Mouse (Mus musculus): ENCODE measurements around the gene Epb41l1. TPM values are rescaled to one million over a fixed set of nuclear protein-coding genes. Genes with fewer than 3 reads are reported as not detected.
A peak's percentile ranks its signal among the peaks of the same experiment; 100 is the strongest.

Epb41l1 gene
- polyA plus RNA-seq, 1 experiment from 2014 or later = 3.3 TPM

GRCm38 (mm10) chr2:156522994-156523393 lies 102.3 kb downstream of the Epb41l1 start:
- no peak overlapping the region for H3K27ac ChIP-seq
- peaks cover 3% of the 10 kb centered on the region; the same call in 1 of the 2 replicates for H3K36me3 ChIP-seq
- 88% methylated on average over 11 of the region's 11 CpGs for WGBS
- no peaks in the 10 kb centered on the region for H3K9me3 ChIP-seq
- ATAC-seq (ENCODE audit: insufficient read depth, low FRiP score, low read depth) = no peak
- H3K9ac ChIP-seq = no peak overlapping the region
- no peaks in the 10 kb centered on the region for H3K27me3 ChIP-seq (replicated peaks)
- no peak overlapping the region for H3K4me3 ChIP-seq (replicated peaks)
- no peak overlapping the region for H3K4me2 ChIP-seq
- no peaks in the 10 kb centered on the region for H3K4me1 ChIP-seq

GRCm38 (mm10) chr2:156524078-156524477 lies 103.4 kb downstream of the Epb41l1 start:
- Histone ChIP-seq H3K4me3 (replicated peaks) (no peak overlapping the region), H3K4me1 (no peaks in the 10 kb centered on the region), H3K36me3 (peaks cover 3% of the 10 kb centered on the region; the same call in 1 of the 2 replicates), H3K27me3 (replicated peaks) (no peaks in the 10 kb centered on the region), H3K9me3 (no peaks in the 10 kb centered on the region), H3K9ac (no peak overlapping the region), H3K27ac (no peak overlapping the region), H3K4me2 (no peak overlapping the region)
- 53% methylated on average over 3 of the region's 3 CpGs for WGBS
- ATAC-seq (ENCODE audit: insufficient read depth, low FRiP score, low read depth) = no peak

DNA sequence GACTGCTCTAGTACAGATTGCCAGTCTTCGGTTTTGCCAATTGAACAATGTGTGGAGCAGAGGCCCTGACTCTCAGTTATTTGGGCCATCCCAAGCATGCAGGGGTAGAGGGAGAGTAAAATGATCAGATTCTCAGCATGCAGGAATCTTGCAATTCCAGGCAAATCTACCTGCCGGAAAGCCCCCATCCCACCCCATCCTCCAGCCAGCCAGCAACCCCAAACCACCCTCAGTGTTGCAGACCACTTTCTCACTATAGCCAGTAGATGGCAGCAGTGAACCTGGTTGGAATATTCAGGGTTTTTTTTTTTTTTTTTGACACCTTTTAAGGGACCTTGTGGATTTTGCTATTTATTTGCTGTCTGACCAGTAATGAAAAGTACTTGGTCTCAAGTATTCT lies 109.0 kb downstream of the Epb41l1 start:
- no peak for ATAC-seq (ENCODE audit: insufficient read depth, low FRiP score, low read depth)

DNA sequence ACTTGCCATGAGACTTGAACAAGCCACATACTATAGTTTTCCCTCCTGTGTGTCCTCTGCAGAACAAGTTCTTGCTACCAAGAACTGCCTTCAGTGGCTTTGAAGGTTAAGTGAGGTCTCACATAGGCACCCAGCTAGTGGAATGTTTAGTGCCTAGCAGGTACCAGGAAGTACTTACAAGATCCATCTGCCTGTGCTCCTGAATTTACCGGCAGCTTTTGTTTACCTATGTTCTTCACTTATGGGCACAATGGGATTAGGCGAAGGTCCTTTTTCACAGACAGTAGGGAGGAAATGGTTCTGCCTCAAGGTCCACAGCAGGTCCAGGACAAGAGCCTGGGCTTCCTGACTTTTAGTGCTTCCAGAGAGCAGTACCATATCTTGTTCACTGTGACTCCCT lies 112.5 kb downstream of the Epb41l1 start:
- Histone ChIP-seq H3K9ac (no peak overlapping the region), H3K4me2 (no peak overlapping the region), H3K27ac (no peak overlapping the region), H3K4me1 (no peaks in the 10 kb centered on the region), H3K36me3 (no peaks in the 10 kb centered on the region; the same call in 1 of the 2 replicates), H3K9me3 (no peaks in the 10 kb centered on the region), H3K4me3 (replicated peaks) (no peak overlapping the region), H3K27me3 (replicated peaks) (no peaks in the 10 kb centered on the region)
- 58% methylated on average over 2 of the region's 2 CpGs for WGBS
- ATAC-seq (ENCODE audit: insufficient read depth, low FRiP score, low read depth) = no peak

More for the DNA sequence above, 109.0 kb downstream of the Epb41l1 start:
- Histone ChIP-seq H3K9ac (no peak overlapping the region), H3K4me1 (no peaks in the 10 kb centered on the region), H3K27me3 (replicated peaks) (no peaks in the 10 kb centered on the region), H3K27ac (no peak overlapping the region), H3K36me3 (no peaks in the 10 kb centered on the region; the same call in 1 of the 2 replicates), H3K9me3 (no peaks in the 10 kb centered on the region), H3K4me3 (replicated peaks) (no peak overlapping the region), H3K4me2 (no peak overlapping the region)
- 49% methylated on average over 2 of the region's 2 CpGs for whole genome bisulfite sequencing

DNA sequence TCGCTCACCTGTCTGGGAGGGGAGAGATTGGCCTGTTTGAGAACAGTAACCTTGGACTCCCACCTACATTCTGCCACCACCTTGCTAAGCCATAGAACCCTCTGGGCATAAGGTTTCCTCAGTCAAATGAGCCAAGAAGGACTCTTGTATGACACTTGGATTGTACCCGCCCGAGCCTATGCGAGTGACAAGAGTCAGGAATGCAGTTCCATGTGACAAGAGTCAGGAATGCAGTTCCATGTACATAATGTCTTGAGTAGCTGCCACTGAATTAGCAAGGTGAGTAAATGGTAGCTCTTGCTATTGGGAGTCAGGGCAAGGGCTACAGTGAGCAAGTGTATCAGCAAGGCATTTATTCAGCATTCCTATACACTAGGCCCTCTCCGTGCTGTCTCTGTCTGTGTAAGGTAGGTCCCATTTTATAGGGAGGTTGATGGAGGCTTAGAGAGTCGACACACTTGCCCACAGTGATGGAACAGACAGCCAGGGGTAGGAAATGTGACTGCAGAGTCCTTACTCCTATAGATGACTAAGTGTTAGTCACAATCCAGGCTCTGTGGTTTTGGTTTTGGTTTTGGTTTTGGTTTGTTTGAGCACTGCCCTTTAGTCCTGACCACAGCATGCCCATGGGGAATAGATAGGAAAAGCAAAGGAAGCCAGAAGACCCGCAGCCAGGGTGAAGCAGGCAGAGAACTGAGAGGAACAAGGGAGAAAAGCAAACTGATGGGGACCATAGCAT lies 118.3 kb downstream of the Epb41l1 start:
- no peak overlapping the region for H3K9ac ChIP-seq
- ATAC-seq (ENCODE audit: insufficient read depth, low FRiP score, low read depth) = no peak
- H3K27ac ChIP-seq = no peak overlapping the region
- no peaks in the 10 kb centered on the region for H3K4me1 ChIP-seq
- H3K27me3 ChIP-seq (replicated peaks) = no peaks in the 10 kb centered on the region
- no peak overlapping the region for H3K4me2 ChIP-seq
- H3K36me3 ChIP-seq = peaks cover 4% of the 10 kb centered on the region; the same call in 1 of the 2 replicates
- H3K9me3 ChIP-seq = no peaks in the 10 kb centered on the region
- 81% methylated on average over 7 of the region's 7 CpGs for WGBS
- H3K4me3 ChIP-seq (replicated peaks) = no peak overlapping the region

- Histone ChIP-seq H3K27me3 (replicated peaks) (no peaks in the 10 kb centered on the region), H3K9me3 (no peaks in the 10 kb centered on the region), H3K4me3 (replicated peaks) (no peak overlapping the region), H3K27ac (no peak overlapping the region), H3K9ac (no peak overlapping the region), H3K4me2 (no peak overlapping the region), H3K4me1 (no peaks in the 10 kb centered on the region), H3K36me3 (peaks cover 4% of the 10 kb centered on the region; the same call in 1 of the 2 replicates)
- 81% methylated on average over 7 of the region's 7 CpGs for WGBS
- ATAC-seq (ENCODE audit: insufficient read depth, low FRiP score, low read depth) = no peak
These were observed 120.3 kb downstream of the Epb41l1 start for GRCm38 (mm10) chr2:156540991-156541390.

DNA sequence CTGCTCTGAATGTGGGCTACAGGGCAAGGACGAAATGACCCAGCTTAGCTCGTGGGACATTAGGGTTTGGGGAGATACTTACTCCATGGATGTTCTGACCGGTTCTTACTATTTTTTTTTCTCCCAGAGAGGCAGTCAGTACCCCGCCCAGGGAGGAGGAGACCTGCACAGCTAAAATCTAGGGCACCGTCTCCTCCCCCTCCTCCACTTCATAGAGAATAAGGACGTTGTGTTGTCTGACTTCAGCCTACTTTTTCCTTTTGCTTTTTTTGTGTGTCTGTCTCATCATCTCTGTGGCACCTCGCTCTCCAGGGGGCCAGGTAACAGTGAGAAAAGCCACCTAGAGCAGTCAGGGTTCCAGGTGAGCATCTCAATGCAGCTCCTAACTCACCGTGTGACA lies 121.7 kb downstream of the Epb41l1 start:
- ATAC-seq (ENCODE audit: insufficient read depth, low FRiP score, low read depth) = no peak
- H3K9me3 ChIP-seq = no peaks in the 10 kb centered on the region
- 76% methylated on average over 8 of the region's 8 CpGs for WGBS

DNA sequence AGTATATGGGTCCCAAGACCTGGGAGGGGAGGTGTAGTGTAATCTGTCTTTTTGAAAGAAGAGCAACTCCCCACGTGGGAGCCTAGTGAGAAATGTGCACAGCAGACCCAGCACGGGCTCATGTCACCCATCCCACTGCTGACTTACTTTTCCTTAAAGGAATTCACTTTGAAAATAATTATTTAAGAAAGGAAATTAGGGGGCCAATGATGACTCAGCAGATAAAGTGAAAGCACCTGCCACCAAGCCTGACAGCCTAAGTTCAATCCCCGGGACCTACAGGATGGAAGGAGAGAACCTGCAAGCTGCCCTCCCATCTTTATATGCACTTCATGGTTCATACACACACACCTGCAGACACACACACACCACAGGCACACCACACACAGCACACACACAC lies 123.1 kb downstream of the Epb41l1 start:
- WGBS = 65% methylated on average over 3 of the region's 3 CpGs
- H3K4me2 ChIP-seq = no peak overlapping the region
- H3K4me1 ChIP-seq = 0 out of 2 replicates have a peak, but pooled peaks cover 5% of the 10 kb centered on the region
- no peaks in the 10 kb centered on the region for H3K9me3 ChIP-seq
- H3K36me3 ChIP-seq = peaks cover 2% of the 10 kb centered on the region; the same call in 1 of the 2 replicates
- ATAC-seq (ENCODE audit: insufficient read depth, low FRiP score, low read depth) = no peak
- H3K9ac ChIP-seq = no peak overlapping the region
- H3K27me3 ChIP-seq (replicated peaks) = no peaks in the 10 kb centered on the region
- no peak overlapping the region for H3K4me3 ChIP-seq (replicated peaks)
- H3K27ac ChIP-seq = no peak overlapping the region

More for the DNA sequence above, 121.7 kb downstream of the Epb41l1 start:
- Histone ChIP-seq H3K27me3 (replicated peaks) (no peaks in the 10 kb centered on the region), H3K4me2 (no peak overlapping the region), H3K9ac (no peak overlapping the region), H3K4me3 (replicated peaks) (no peak overlapping the region), H3K27ac (no peak overlapping the region), H3K4me1 (no peaks in the 10 kb centered on the region), H3K36me3 (peaks cover 4% of the 10 kb centered on the region; the same call in 1 of the 2 replicates)

DNA sequence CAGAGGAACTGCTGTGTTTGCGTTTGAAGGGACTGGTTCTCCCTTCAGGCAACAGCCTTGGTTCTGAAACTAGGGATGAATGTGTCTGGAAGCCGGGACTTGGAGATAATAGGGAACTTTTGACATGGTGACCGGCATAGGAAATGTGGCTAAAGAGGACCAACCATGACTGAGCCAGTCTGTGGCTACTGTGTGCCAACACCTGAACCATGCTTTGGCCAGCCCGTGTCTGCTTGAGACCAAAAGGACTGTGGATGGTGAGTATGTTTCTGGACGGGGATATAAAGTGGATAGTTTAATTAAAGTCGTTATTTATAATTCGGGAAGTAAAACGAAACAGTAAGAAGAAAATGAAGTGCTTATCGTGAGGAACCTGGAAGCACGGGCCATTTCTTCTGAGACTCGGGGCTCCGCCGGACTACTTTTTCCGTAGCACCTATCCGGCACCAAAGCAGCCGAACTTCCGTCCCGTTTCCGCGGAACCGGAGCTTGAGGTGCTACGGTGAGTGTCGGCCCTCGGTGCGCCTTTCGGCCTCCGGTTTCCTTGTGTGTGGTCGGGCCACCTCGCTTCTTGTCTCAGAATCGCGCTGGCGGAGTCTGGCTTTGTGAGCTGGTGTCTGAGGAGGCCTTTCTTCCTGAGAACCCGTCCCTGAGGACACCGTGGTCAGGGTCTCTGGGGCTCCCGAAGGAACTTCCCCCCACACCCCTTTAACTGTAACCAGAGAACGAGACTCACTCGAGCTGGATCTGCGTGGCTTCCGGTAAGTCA lies 126.6 kb downstream of the Epb41l1 start, which contains the start of gene Aar2:
Gene Aar2, plus strand, starts transcription at position 462 of the 769 bp plus-strand sequence.
- 0 out of 2 replicates have a peak, but pooled peaks cover 5% of the 10 kb centered on the region for H3K4me1 ChIP-seq
- H3K9ac ChIP-seq = peak within 1 kb of the TSS; percentile 81
- peaks cover 11% of the 10 kb centered on the region for H3K36me3 ChIP-seq
- peak within 1 kb of the TSS; percentile 78 for H3K4me2 ChIP-seq
- peak within 1 kb of the TSS; percentile 81 for H3K4me3 ChIP-seq (replicated peaks)
- H3K27ac ChIP-seq = peak within 1 kb of the TSS; percentile 82
- no peaks in the 10 kb centered on the region for H3K27me3 ChIP-seq (replicated peaks)
- no peaks in the 10 kb centered on the region for H3K9me3 ChIP-seq
- ATAC-seq (ENCODE audit: insufficient read depth, low FRiP score, low read depth) = peak; percentile 39; the same call in 1 of the 2 replicates
- 5% methylated on average over 39 of the region's 39 CpGs for WGBS

DNA sequence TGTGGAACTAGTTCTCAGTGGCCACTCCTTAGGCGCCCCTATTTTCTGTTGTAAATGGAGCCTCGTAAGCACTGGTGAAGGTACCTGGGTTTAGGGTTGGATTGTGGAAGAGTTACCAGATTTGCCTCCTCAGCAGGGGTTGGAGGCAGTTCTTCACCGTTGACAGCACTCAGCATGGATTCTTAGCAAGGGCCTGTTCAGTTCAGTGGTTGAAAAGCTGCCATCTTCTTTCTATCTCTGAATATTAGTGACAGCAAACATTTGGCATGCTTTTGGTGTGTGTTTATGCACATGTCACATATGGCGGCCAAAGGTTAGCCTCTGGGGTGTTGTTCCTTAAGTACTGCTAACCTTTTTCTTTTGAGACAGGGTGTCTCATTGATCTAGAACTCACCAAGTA lies 131.7 kb downstream of the Epb41l1 start:
- WGBS = 90% methylated on average over 4 of the region's 4 CpGs
- Histone ChIP-seq H3K36me3 (peaks cover 31% of the 10 kb centered on the region), H3K4me3 (replicated peaks) (no peak overlapping the region), H3K9ac (no peak overlapping the region), H3K9me3 (no peaks in the 10 kb centered on the region), H3K27me3 (replicated peaks) (no peaks in the 10 kb centered on the region), H3K4me1 (0 out of 2 replicates have a peak, but pooled peaks cover 5% of the 10 kb centered on the region), H3K4me2 (no peak overlapping the region), H3K27ac (no peak overlapping the region)
- ATAC-seq (ENCODE audit: insufficient read depth, low FRiP score, low read depth) = no peak

- Histone ChIP-seq H3K27me3 (replicated peaks) (no peaks in the 10 kb centered on the region), H3K9ac (no peak overlapping the region)
- WGBS = 52% methylated on average over 2 of the region's 2 CpGs
These were observed 141.1 kb downstream of the Epb41l1 start for GRCm38 (mm10) chr2:156561808-156562207.

GRCm38 (mm10) chr2:156563557-156563956 lies 142.8 kb downstream of the Epb41l1 start:
- Histone ChIP-seq H3K9ac (no peak overlapping the region), H3K27ac (no peak overlapping the region), H3K4me3 (replicated peaks) (no peak overlapping the region), H3K36me3 (peaks cover 35% of the 10 kb centered on the region), H3K4me2 (no peak overlapping the region), H3K4me1 (no peaks in the 10 kb centered on the region), H3K9me3 (no peaks in the 10 kb centered on the region), H3K27me3 (replicated peaks) (no peaks in the 10 kb centered on the region)
- ATAC-seq (ENCODE audit: insufficient read depth, low FRiP score, low read depth) = no peak
- WGBS = 84% methylated on average over 5 of the region's 5 CpGs

More at GRCm38 (mm10) chr2:156561808-156562207, 141.1 kb downstream of the Epb41l1 start:
- Histone ChIP-seq H3K9me3 (no peaks in the 10 kb centered on the region), H3K27ac (no peak overlapping the region), H3K36me3 (peaks cover 23% of the 10 kb centered on the region), H3K4me2 (no peak overlapping the region), H3K4me1 (no peaks in the 10 kb centered on the region), H3K4me3 (replicated peaks) (no peak overlapping the region)
- ATAC-seq (ENCODE audit: insufficient read depth, low FRiP score, low read depth) = no peak

Data from stomach, embryonic 15.5 days (tissue).